Mouse (Mus musculus): ENCODE measurements around the gene Aurkb. TPM values are rescaled to one million over a fixed set of nuclear protein-coding genes. Genes with fewer than 3 reads are reported as not detected.

Gene Aurkb
- polyA plus RNA-seq, 1 experiment from 2014 or later, result 12.6 TPM

GRCm38 (mm10) chr11:69095511-69096231, 50.2 kb downstream of the Aurkb start:
- H3K4me3 ChIP-seq (ENCODE audit: low read depth, low read length), result peak overlapping the region; percentile 46
- peak overlapping the region; percentile 77 for H3K27ac ChIP-seq (ENCODE audit: low read length)
- H3K36me3 ChIP-seq (ENCODE audit: control insufficient read depth, insufficient read depth, low read length), result peaks cover 6% of the 10 kb centered on the region; the same call in 1 of the 2 replicates
- WGBS, result 4% methylated on average over 27 of the region's 27 CpGs
- H3K4me1 ChIP-seq (ENCODE audit: control insufficient read depth, insufficient read depth, low read length), result peaks cover 54% of the 10 kb centered on the region
- H3K9me3 ChIP-seq (replicated peaks; ENCODE audit: control insufficient read depth, low read length, poor library complexity, severe bottlenecking), result no peaks in the 10 kb centered on the region
- no peak for ATAC-seq
- peak overlapping the region; percentile 82 for H3K4me2 ChIP-seq (ENCODE audit: low read length)
- H3K27me3 ChIP-seq (ENCODE audit: control insufficient read depth, insufficient read depth, low read depth, low read length), result no peaks in the 10 kb centered on the region
- peak overlapping the region; percentile 49 for H3K9ac ChIP-seq (ENCODE audit: low read depth, low read length)

DNA sequence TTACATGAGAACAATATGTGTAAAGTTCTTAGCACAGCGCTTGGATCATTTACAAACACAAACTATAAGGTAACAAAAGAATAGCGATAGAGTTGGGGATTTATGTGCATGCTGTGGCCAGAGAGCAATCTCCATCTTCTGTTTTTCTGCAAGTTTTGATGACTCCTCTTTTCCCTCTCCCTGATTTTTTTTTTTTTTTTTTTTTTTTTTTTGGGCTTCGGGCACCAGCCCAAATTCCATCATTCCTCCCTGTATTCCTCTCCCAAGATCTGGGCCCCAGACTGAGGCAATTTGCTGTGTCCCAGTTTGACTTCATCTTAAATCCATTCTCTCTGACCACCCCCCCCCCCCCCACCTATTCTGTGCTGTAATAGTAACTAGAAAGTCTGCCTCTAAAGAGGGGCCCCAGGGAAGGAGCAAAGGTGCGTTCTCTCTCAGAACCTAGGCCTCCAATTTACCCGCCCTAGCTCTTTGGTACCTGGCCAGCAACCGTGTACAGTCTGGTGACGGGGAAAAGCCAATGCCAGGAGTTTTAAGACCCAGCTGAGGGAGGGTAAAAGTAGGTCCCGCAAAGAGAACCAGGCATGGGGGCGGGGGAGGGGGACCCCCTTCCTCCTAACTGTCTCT, 51.0 kb downstream of the Aurkb start:
- H3K9ac ChIP-seq (ENCODE audit: low read depth, low read length), result peak overlapping the region; percentile 47
- peaks cover 52% of the 10 kb centered on the region for H3K4me1 ChIP-seq (ENCODE audit: control insufficient read depth, insufficient read depth, low read length)
- no peaks in the 10 kb centered on the region for H3K27me3 ChIP-seq (ENCODE audit: control insufficient read depth, insufficient read depth, low read depth, low read length)
- H3K9me3 ChIP-seq (replicated peaks; ENCODE audit: control insufficient read depth, low read length, poor library complexity, severe bottlenecking), result no peaks in the 10 kb centered on the region
- peak overlapping the region; percentile 46 for H3K4me3 ChIP-seq (ENCODE audit: low read depth, low read length)
- peaks cover 4% of the 10 kb centered on the region; the same call in 1 of the 2 replicates for H3K36me3 ChIP-seq (ENCODE audit: control insufficient read depth, insufficient read depth, low read length)
- peak overlapping the region; percentile 82 for H3K4me2 ChIP-seq (ENCODE audit: low read length)
- peak overlapping the region; percentile 44 for H3K27ac ChIP-seq (ENCODE audit: low read length)
- WGBS, result 14% methylated on average over 9 of the region's 9 CpGs
- ATAC-seq, result no peak

- Histone ChIP-seq H3K36me3 (ENCODE audit: control insufficient read depth, insufficient read depth, low read length) (peaks cover 9% of the 10 kb centered on the region), H3K27ac (ENCODE audit: low read length) (peak overlapping the region; percentile 44), H3K9ac (ENCODE audit: low read depth, low read length) (peak overlapping the region; percentile 47), H3K9me3 (replicated peaks; ENCODE audit: control insufficient read depth, low read length, poor library complexity, severe bottlenecking) (no peaks in the 10 kb centered on the region), H3K4me1 (ENCODE audit: control insufficient read depth, insufficient read depth, low read length) (peaks cover 50% of the 10 kb centered on the region), H3K27me3 (ENCODE audit: control insufficient read depth, insufficient read depth, low read depth, low read length) (no peaks in the 10 kb centered on the region), H3K4me2 (ENCODE audit: low read length) (peak overlapping the region; percentile 56), H3K4me3 (ENCODE audit: low read depth, low read length) (peak overlapping the region; percentile 28)
- WGBS, result 2% methylated on average over 28 of the region's 29 CpGs
- no peak for ATAC-seq
These were observed 51.8 kb downstream of the Aurkb start for GRCm38 (mm10) chr11:69096987-69097900.

GRCm38 (mm10) chr11:69098039-69098761, 52.8 kb downstream of the Aurkb start:
- Histone ChIP-seq H3K9me3 (replicated peaks; ENCODE audit: control insufficient read depth, low read length, poor library complexity, severe bottlenecking) (no peaks in the 10 kb centered on the region), H3K27me3 (ENCODE audit: control insufficient read depth, insufficient read depth, low read depth, low read length) (no peaks in the 10 kb centered on the region), H3K27ac (ENCODE audit: low read length) (peak overlapping the region; percentile 71), H3K4me1 (ENCODE audit: control insufficient read depth, insufficient read depth, low read length) (peaks cover 50% of the 10 kb centered on the region), H3K36me3 (ENCODE audit: control insufficient read depth, insufficient read depth, low read length) (peaks cover 18% of the 10 kb centered on the region), H3K9ac (ENCODE audit: low read depth, low read length) (peak overlapping the region; percentile 65), H3K4me2 (ENCODE audit: low read length) (peak overlapping the region; percentile 97), H3K4me3 (ENCODE audit: low read depth, low read length) (peak overlapping the region; percentile 59)
- WGBS, result 18% methylated on average over 8 of the region's 8 CpGs
- ATAC-seq, result no peak

GRCm38 (mm10) chr11:69098762-69099091, 53.3 kb downstream of the Aurkb start:
- Histone ChIP-seq H3K36me3 (ENCODE audit: control insufficient read depth, insufficient read depth, low read length) (peaks cover 22% of the 10 kb centered on the region), H3K9me3 (replicated peaks; ENCODE audit: control insufficient read depth, low read length, poor library complexity, severe bottlenecking) (no peaks in the 10 kb centered on the region), H3K27ac (ENCODE audit: low read length) (peak overlapping the region; percentile 71), H3K4me1 (ENCODE audit: control insufficient read depth, insufficient read depth, low read length) (peaks cover 50% of the 10 kb centered on the region), H3K27me3 (ENCODE audit: control insufficient read depth, insufficient read depth, low read depth, low read length) (no peaks in the 10 kb centered on the region), H3K9ac (ENCODE audit: low read depth, low read length) (peak overlapping the region; percentile 65), H3K4me2 (ENCODE audit: low read length) (peak overlapping the region; percentile 97), H3K4me3 (ENCODE audit: low read depth, low read length) (peak overlapping the region; percentile 59)
- no peak for ATAC-seq
- 0% methylated on average over 19 of the region's 19 CpGs for WGBS

- H3K9ac ChIP-seq (ENCODE audit: low read depth, low read length), result peak overlapping the region; percentile 65
- under 1% methylated on average over 22 of the region's 22 CpGs for WGBS
- peak overlapping the region; percentile 97 for H3K4me2 ChIP-seq (ENCODE audit: low read length)
- no peaks in the 10 kb centered on the region for H3K9me3 ChIP-seq (replicated peaks; ENCODE audit: control insufficient read depth, low read length, poor library complexity, severe bottlenecking)
- H3K4me3 ChIP-seq (ENCODE audit: low read depth, low read length), result peak overlapping the region; percentile 59
- H3K27ac ChIP-seq (ENCODE audit: low read length), result peak overlapping the region; percentile 71
- peaks cover 49% of the 10 kb centered on the region for H3K4me1 ChIP-seq (ENCODE audit: control insufficient read depth, insufficient read depth, low read length)
- H3K27me3 ChIP-seq (ENCODE audit: control insufficient read depth, insufficient read depth, low read depth, low read length), result no peaks in the 10 kb centered on the region
- ATAC-seq, result no peak
- peaks cover 27% of the 10 kb centered on the region for H3K36me3 ChIP-seq (ENCODE audit: control insufficient read depth, insufficient read depth, low read length)
These were observed 53.9 kb downstream of the Aurkb start for GRCm38 (mm10) chr11:69099177-69099914.

GRCm38 (mm10) chr11:69099915-69100345, 54.5 kb downstream of the Aurkb start:
- Histone ChIP-seq H3K27me3 (ENCODE audit: control insufficient read depth, insufficient read depth, low read depth, low read length) (no peaks in the 10 kb centered on the region), H3K36me3 (ENCODE audit: control insufficient read depth, insufficient read depth, low read length) (peaks cover 27% of the 10 kb centered on the region), H3K4me1 (ENCODE audit: control insufficient read depth, insufficient read depth, low read length) (peaks cover 47% of the 10 kb centered on the region), H3K9ac (ENCODE audit: low read depth, low read length) (peak overlapping the region; percentile 65), H3K9me3 (replicated peaks; ENCODE audit: control insufficient read depth, low read length, poor library complexity, severe bottlenecking) (no peaks in the 10 kb centered on the region), H3K4me2 (ENCODE audit: low read length) (peak overlapping the region; percentile 97), H3K4me3 (ENCODE audit: low read depth, low read length) (peak overlapping the region; percentile 59), H3K27ac (ENCODE audit: low read length) (peak overlapping the region; percentile 71)
- under 1% methylated on average over 23 of the region's 23 CpGs for WGBS
- peak; percentile 26 for ATAC-seq

Data from midbrain, embryonic 16.5 days (tissue).